Mouse (Mus musculus): ENCODE measurements at regions not wholly inside any gene's neighbourhood (a gene's known extent, or its start where the extent isn't known, plus 50 kb on each side); places are given as distances from the start of the nearest gene placed in this dataset.

DNA sequence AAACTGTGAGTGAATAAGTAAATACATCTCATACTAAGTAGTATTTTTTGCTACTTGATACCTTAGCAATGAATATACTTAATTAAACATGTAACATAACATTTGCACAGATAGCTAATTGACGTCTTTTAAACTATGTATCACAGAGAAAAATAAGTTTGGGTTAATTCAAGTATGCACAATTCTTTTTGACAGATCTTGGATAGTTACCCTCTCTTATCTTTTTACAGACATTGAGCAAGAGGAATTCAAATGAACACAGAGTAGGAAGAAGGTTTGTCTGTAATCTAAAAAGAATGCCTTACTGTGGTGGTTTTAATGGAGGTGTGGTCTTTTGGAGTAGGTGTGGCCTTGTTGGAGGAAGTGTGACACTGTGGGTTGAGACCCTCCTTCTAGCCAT lies 1781.7 kb downstream of the Pcdh7 start:
- no peak for DNase-seq (ENCODE audit: low spot score)

DNA sequence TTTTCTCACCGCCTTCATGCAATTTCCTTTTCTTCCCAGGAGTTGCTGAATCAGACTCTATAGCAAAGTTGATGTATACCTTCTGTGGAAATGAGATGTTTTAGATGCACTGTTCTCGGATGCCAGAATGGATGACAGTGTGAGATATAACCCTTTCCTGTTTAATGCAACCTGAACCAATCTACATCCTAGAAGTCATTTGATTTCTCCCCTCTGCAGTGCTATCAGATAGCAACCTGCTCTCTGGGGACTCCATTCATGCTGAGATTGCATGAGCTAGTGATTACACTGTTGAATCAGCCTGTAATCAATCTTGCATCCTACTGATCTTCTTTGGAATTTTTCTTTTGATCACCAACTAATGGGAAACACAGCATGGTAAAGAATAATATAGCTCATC lies 1827.9 kb downstream of the Pcdh7 start:
- DNase-seq (ENCODE audit: low spot score), result peak; percentile 23

GRCm38 (mm10) chr5:59591149-59591548 lies 1873.4 kb downstream of the Pcdh7 start:
- no peak for DNase-seq (ENCODE audit: low spot score)
